Mouse (Mus musculus): ENCODE measurements around the gene Pik3ap1.

DNA sequence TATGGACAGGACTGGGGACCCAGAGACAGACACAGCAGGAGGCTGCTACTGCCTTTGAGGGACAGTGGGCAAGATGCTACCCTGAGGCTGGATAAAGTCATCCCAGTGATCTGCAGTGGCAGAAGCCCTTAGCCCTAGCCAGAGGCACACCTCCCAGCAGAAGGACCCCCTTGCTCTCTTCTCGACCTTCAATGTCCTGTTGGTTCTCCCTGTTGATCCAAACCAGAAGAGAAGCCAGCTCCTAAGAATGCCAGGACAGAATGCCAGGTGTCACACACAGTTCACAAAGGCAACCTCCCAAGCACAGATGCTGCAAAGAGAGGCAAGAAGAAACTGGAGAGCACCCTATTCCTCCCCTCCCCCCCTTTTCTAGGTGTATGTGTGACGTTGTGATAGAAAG lies 33.9 kb upstream of the Pik3ap1 start:
- TF ChIP-seq MAZ (IDR thresholded peaks at IDR 0.05; ENCODE audit: low read depth, low read length) (no peak), ZKSCAN1 (IDR thresholded peaks at IDR 0.05; ENCODE audit: borderline replicate concordance, low read depth, low read length) (no peak), CTCF (conservative IDR thresholded peaks at IDR 0.05 in 1 of 2, IDR thresholded peaks at IDR 0.05 in 1 of 2; ENCODE audit: low read depth in 2 of 2, low read length in 2 of 2) (no peak), POLR2A (IDR thresholded peaks at IDR 0.05; ENCODE audit: low read depth, low read length) (no peak), ETS1 (conservative IDR thresholded peaks at IDR 0.05; ENCODE audit: low read depth, low read length) (no peak), USF1 (IDR thresholded peaks at IDR 0.05; ENCODE audit: low read depth, low read length) (no peak), ZNF384 (IDR thresholded peaks at IDR 0.05; ENCODE audit: low read depth, low read length) (no peak), MXI1 (IDR thresholded peaks at IDR 0.05; ENCODE audit: low read depth, low read length) (no peak), SIN3A (IDR thresholded peaks at IDR 0.05; ENCODE audit: low read length) (no peak), TCF12 (IDR thresholded peaks at IDR 0.05; ENCODE audit: low read depth, low read length) (no peak), MAFK (IDR thresholded peaks at IDR 0.05; ENCODE audit: insufficient replicate concordance, low read length) (no peak), CHD2 (IDR thresholded peaks at IDR 0.05; ENCODE audit: low read length) (no peak), EP300 (IDR thresholded peaks at IDR 0.05; ENCODE audit: low read length) (no peak)

Measured in CH12.LX (cell line).